Mouse (Mus musculus) T-cell, adult 2 months (primary cell): Measurements from ENCODE around the gene Slc18a2.

Experiments used
- DNase-seq: peaks from one replicate; pipeline ENCODE4 v3.0.0; 2022; ENCODE audit warnings: low spot score

Slc18a2 gene

GRCm38 (mm10) chr19:59276354-59276753, 15.7 kb downstream of the Slc18a2 start:
- no peak for DNase-seq

GRCm38 (mm10) chr19:59280841-59281240, 20.1 kb downstream of the Slc18a2 start:
- no peak for DNase-seq

GRCm38 (mm10) chr19:59282001-59282400, 21.3 kb downstream of the Slc18a2 start:
- no peak for DNase-seq

- DNase-seq, result no peak
Observed at GRCm38 (mm10) chr19:59289042-59289441, 28.3 kb downstream of the Slc18a2 start.

GRCm38 (mm10) chr19:59289811-59290210, 29.1 kb downstream of the Slc18a2 start:
- no peak for DNase-seq

- no peak for DNase-seq
Observed at GRCm38 (mm10) chr19:59292183-59292839, 31.6 kb downstream of the Slc18a2 start.

- DNase-seq, result no peak
Observed at GRCm38 (mm10) chr19:59315308-59315707, 54.6 kb downstream of the Slc18a2 start.

- no peak for DNase-seq
Observed at GRCm38 (mm10) chr19:59316571-59316970, 55.9 kb downstream of the Slc18a2 start.

- no peak for DNase-seq
Observed at GRCm38 (mm10) chr19:59321990-59322389, 61.3 kb downstream of the Slc18a2 start, which contains the start of gene Rps12-ps3. Gene Rps12-ps3, plus strand, starts transcription at chr19:59322290.

GRCm38 (mm10) chr19:59330816-59331225, 70.1 kb downstream of the Slc18a2 start:
- no peak for DNase-seq

GRCm38 (mm10) chr19:59336655-59337054, 76.0 kb downstream of the Slc18a2 start:
- DNase-seq, result no peak

GRCm38 (mm10) chr19:59337872-59338681, 77.4 kb downstream of the Slc18a2 start:
- no peak for DNase-seq

- DNase-seq, result no peak
Observed at GRCm38 (mm10) chr19:59339908-59340307, 79.2 kb downstream of the Slc18a2 start.

- no peak for DNase-seq
Observed at GRCm38 (mm10) chr19:59342964-59343363, 82.3 kb downstream of the Slc18a2 start.

- DNase-seq, result peak; percentile 42
Observed at GRCm38 (mm10) chr19:59344304-59344711, 83.6 kb downstream of the Slc18a2 start.

GRCm38 (mm10) chr19:59345081-59345657, 84.5 kb downstream of the Slc18a2 start:
- DNase-seq, result peak; percentile 69
